21 mouse cellular contexts compared by ENCODE assay signal in the genomic region with DNA sequence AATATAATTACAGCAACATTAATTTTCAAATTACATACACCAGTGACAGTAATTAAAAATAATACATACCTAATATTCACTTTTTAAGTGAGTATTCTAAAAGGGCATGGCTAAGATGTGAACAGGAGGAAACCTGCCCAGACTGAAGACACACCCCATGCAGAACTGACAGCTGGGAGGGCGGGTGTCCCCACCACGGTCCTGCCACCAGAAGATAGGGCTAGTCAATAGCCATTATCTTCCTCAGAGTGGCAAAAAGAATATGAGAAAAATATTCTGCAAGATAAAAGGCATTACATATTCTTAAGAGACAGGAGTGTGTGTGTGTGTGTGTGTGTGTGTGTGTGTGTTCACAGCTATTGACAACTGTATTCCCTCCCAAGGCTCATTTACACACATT.
DNase-seq lines count a peak whose midpoint lies in the region; ATAC-seq lines count a peak whose summit lies in the region.
"Had no signal": no experiment of that assay in that cellular context is flagged by ENCODE, and none has a peak within 500 bp of the region (broad histone marks: within the 10 kb centered on the region; RNA-seq: fewer than 3 reads in every experiment).

No protein-coding gene starts in this region.

- peak; percentile 24 for DNase-seq in spleen, adult 12 weeks (ENCODE audit: low spot score)
- DNase-seq in spleen, adult 18-20 months = no peak
- DNase-seq in adrenal gland, adult 18-20 months (ENCODE audit: low spot score in 2 of 2) = no peak
- DNase-seq: adrenal gland, postnatal 10 days; gastrocnemius, postnatal 25 days; kidney, adult 11 months; thymus, postnatal 25 days had no signal

- H3K4me3 ChIP-seq in liver, embryonic 12.5 days = no peak overlapping the region
- H3K4me3 ChIP-seq: erythroblast, embryonic 14.5 days; limb, embryonic 13.5 days; lung, embryonic 15.5 days; midbrain, embryonic 13.5 days; neural tube, embryonic 12.5 days had no signal

- H3K27ac ChIP-seq in liver, embryonic 12.5 days = peak overlapping the region; percentile 78
- H3K27ac ChIP-seq: hindbrain, postnatal 0 days; kidney, postnatal 0 days; limb, embryonic 13.5 days; lung, embryonic 15.5 days; macrophage; midbrain, embryonic 13.5 days; neural tube, embryonic 12.5 days had no signal

- H3K4me1 ChIP-seq in liver, embryonic 12.5 days = peaks cover 21% of the 10 kb centered on the region
- H3K4me1 ChIP-seq: limb, embryonic 13.5 days; lung, embryonic 15.5 days; midbrain, embryonic 13.5 days; neural tube, embryonic 12.5 days had no signal

- H3K36me3 ChIP-seq in liver, embryonic 12.5 days = no peaks in the 10 kb centered on the region
- H3K36me3 ChIP-seq: limb, embryonic 13.5 days; lung, embryonic 15.5 days; midbrain, embryonic 13.5 days; neural tube, embryonic 12.5 days had no signal

- peak; percentile 66; the same call in 1 of the 2 replicates for ATAC-seq in common myeloid progenitor, adult 5-6 weeks (replicated peaks; ENCODE audit: low read depth, poor library complexity, severe bottlenecking)
- ATAC-seq in liver, embryonic 12.5 days = peak; percentile 100
- peak; percentile 99 for ATAC-seq in megakaryocyte-erythroid progenitor cell, adult 5-6 weeks (replicated peaks; ENCODE audit: low FRiP score, low TSS enrichment, poor library complexity, severe bottlenecking)
- ATAC-seq in frontal cortex, adult (ENCODE audit: low TSS enrichment) = no peak
- ATAC-seq: forebrain, embryonic 14.5 days; hindbrain, postnatal 0 days; midbrain, embryonic 13.5 days; Patski had no signal

- H3K9ac ChIP-seq in liver, embryonic 12.5 days = no peak overlapping the region
- H3K9ac ChIP-seq: limb, embryonic 13.5 days; lung, embryonic 15.5 days; midbrain, embryonic 13.5 days; neural tube, embryonic 12.5 days had no signal

- no peaks in the 10 kb centered on the region for H3K27me3 ChIP-seq in liver, embryonic 12.5 days (replicated peaks)
- H3K27me3 ChIP-seq: limb, embryonic 13.5 days; lung, embryonic 15.5 days; midbrain, embryonic 13.5 days; neural tube, embryonic 12.5 days; Patski had no signal

- WGBS in liver, embryonic 12.5 days (ENCODE audit: insufficient replicate concordance) = 19% methylated on average over 2 of the region's 2 CpGs

- peak overlapping the region; percentile 45 for H3K4me2 ChIP-seq in liver, embryonic 12.5 days
- H3K4me2 ChIP-seq: limb, embryonic 13.5 days; lung, embryonic 15.5 days; midbrain, embryonic 13.5 days; neural tube, embryonic 12.5 days had no signal

- no peaks in the 10 kb centered on the region for H3K9me3 ChIP-seq in liver, embryonic 12.5 days (replicated peaks)
- H3K9me3 ChIP-seq: limb, embryonic 13.5 days; lung, embryonic 15.5 days; midbrain, embryonic 13.5 days; neural tube, embryonic 12.5 days had no signal
